Mouse (Mus musculus): Measurements from ENCODE around the gene Ints12.

GRCm38 (mm10) chr3:133144511-133145147 lies 53.0 kb downstream of the Ints12 start:
- TF ChIP-seq E2F4 (IDR thresholded peaks at IDR 0.05; ENCODE audit: insufficient read depth) (no peak), USF1 (IDR thresholded peaks at IDR 0.05; ENCODE audit: low read depth) (no peak), POLR2A (IDR thresholded peaks at IDR 0.05; ENCODE audit: insufficient read length, low read depth) (no peak), MYOD1 (IDR thresholded peaks at IDR 0.05; ENCODE audit: control insufficient read depth in 1 of 3, insufficient read length in 2 of 3, low read depth in 2 of 3) (no peak), MAX (IDR thresholded peaks at IDR 0.05; ENCODE audit: low read depth) (no peak), POLR2AphosphoS2 (IDR thresholded peaks at IDR 0.05; ENCODE audit: insufficient read length, low read depth) (no peak), TCF12 (IDR thresholded peaks at IDR 0.05; ENCODE audit: insufficient read depth, poor library complexity, severe bottlenecking) (no peak), CEBPB (IDR thresholded peaks at IDR 0.05; ENCODE audit: insufficient read depth, poor library complexity, severe bottlenecking) (no peak), REST (IDR thresholded peaks at IDR 0.05; ENCODE audit: insufficient read depth, insufficient read length) (no peak), TCF3 (IDR thresholded peaks at IDR 0.05; ENCODE audit: insufficient read length, low read depth) (no peak), SRF (IDR thresholded peaks at IDR 0.05; ENCODE audit: control insufficient read depth, insufficient read length, low read depth) (no peak)

Measured in myocyte (in vitro differentiated cells).